Comparison of ENCODE assay signal across 19 mouse cellular contexts in genomic region chr17:83231357-83231756, GRCm38 (mm10). TPM values are rescaled to one million over a fixed set of nuclear protein-coding genes. Genes with fewer than 3 reads are reported as not detected.
DNase-seq lines count a peak whose midpoint lies in the region; ATAC-seq and TF ChIP-seq lines count a peak whose summit lies in the region.
"Had no signal": no experiment of that assay in that cellular context is flagged by ENCODE, and none has a peak within 500 bp of the region (broad histone marks: within the 10 kb centered on the region; RNA-seq: fewer than 3 reads in every experiment).

No protein-coding gene starts in this region.

- peak overlapping the region; percentile 63; the same call in 1 of the 2 replicates for H3K9ac ChIP-seq in heart, embryonic 12.5 days
- H3K9ac ChIP-seq in liver, embryonic 12.5 days: no peak overlapping the region
- peak overlapping the region; percentile 3; the same call in 1 of the 2 replicates for H3K9ac ChIP-seq in ES-E14 (ENCODE audit: insufficient read depth, low read depth, low read length, poor library complexity, severe bottlenecking)
- H3K9ac ChIP-seq: embryonic facial prominence, embryonic 15.5 days; forebrain, postnatal 0 days; hindbrain, embryonic 13.5 days had no signal

- H3K27ac ChIP-seq in heart, embryonic 12.5 days (ENCODE audit: poor library complexity, severe bottlenecking): no peak overlapping the region
- no peak overlapping the region for H3K27ac ChIP-seq in liver, embryonic 12.5 days
- no peak overlapping the region for H3K27ac ChIP-seq in ES-E14 (ENCODE audit: insufficient read depth, low read depth, low read length, poor library complexity, severe bottlenecking)
- H3K27ac ChIP-seq: embryonic facial prominence, embryonic 15.5 days; hindbrain, embryonic 13.5 days; left cerebral cortex, adult 2 months had no signal

- peak; percentile 65 for ATAC-seq in heart, embryonic 12.5 days (ENCODE audit: insufficient number of reproducible peaks, low FRiP score)
- no peak for ATAC-seq in liver, embryonic 12.5 days
- ATAC-seq: forebrain, postnatal 0 days had no signal

- peak overlapping the region; percentile 29 for H3K4me3 ChIP-seq in heart, embryonic 12.5 days
- no peak overlapping the region for H3K4me3 ChIP-seq in liver, embryonic 12.5 days
- peak overlapping the region; percentile 23 to 27; a peak in 3 of 4 replicates for H3K4me3 ChIP-seq in ES-E14 (ENCODE audit: insufficient read depth in 1 of 2, low read depth in 1 of 2, low read length in 2 of 2, poor library complexity in 1 of 2, severe bottlenecking in 1 of 2)
- H3K4me3 ChIP-seq: embryonic facial prominence, embryonic 15.5 days; hindbrain, embryonic 13.5 days; left cerebral cortex, adult 2 months; myocyte had no signal

- DNase-seq in heart, postnatal 10 days: no peak
- no peak for DNase-seq in liver
- DNase-seq in ES-E14 (ENCODE audit: low read depth, low spot score): no peak
- DNase-seq in lung, postnatal 4 days: peak; percentile 33 to 71
- DNase-seq in left cerebral cortex, postnatal 10 days (ENCODE audit: extremely low spot score in 1 of 2, low spot score in 2 of 2): no peak
- DNase-seq in left cerebral cortex, adult 11 months (ENCODE audit: low spot score): no peak
- DNase-seq: cerebellum, adult 11-12 months; forebrain, postnatal 0 days; kidney, adult 2 months; right cerebral cortex, adult 18-20 months; spleen, adult 18-20 months had no signal

- WGBS in heart, embryonic 12.5 days: 7% methylated on average over 11 of the region's 11 CpGs
- 35% methylated on average over 11 of the region's 11 CpGs for WGBS in liver, embryonic 12.5 days (ENCODE audit: insufficient replicate concordance)

- intact Hi-C loops in heart, postnatal 10 days (cut with DNase I): no loop called here
- intact Hi-C loops in left cerebral cortex, postnatal 10 days (cut with DNase I): no loop called here

- no peaks in the 10 kb centered on the region for H3K27me3 ChIP-seq in heart, embryonic 12.5 days (replicated peaks)
- H3K27me3 ChIP-seq in liver, embryonic 12.5 days (replicated peaks): 0 out of 2 replicates have a peak, but pooled peaks cover 9% of the 10 kb centered on the region

- H3K9me3 ChIP-seq in heart, embryonic 12.5 days (replicated peaks): no peaks in the 10 kb centered on the region
- H3K9me3 ChIP-seq in liver, embryonic 12.5 days (replicated peaks): no peaks in the 10 kb centered on the region
- no peaks in the 10 kb centered on the region for H3K9me3 ChIP-seq in ES-E14 (ENCODE audit: control insufficient read depth, insufficient read depth, low read depth, low read length)
- H3K9me3 ChIP-seq: embryonic facial prominence, embryonic 15.5 days; hindbrain, embryonic 13.5 days had no signal

- H3K4me1 ChIP-seq in heart, embryonic 12.5 days (replicated peaks): peaks cover 21% of the 10 kb centered on the region
- no peaks in the 10 kb centered on the region for H3K4me1 ChIP-seq in liver, embryonic 12.5 days
- H3K4me1 ChIP-seq in ES-E14 (ENCODE audit: control insufficient read depth in 2 of 2, insufficient read depth in 2 of 2, low read length in 2 of 2, poor library complexity in 1 of 2): peaks cover 0 to 3% of the 10 kb centered on the region in 2 experiments; a peak in 1 of 4 replicates

- in situ Hi-C loops in ES-E14 (cut with MboI; ENCODE audit: low sequenced_read_pairs in 2 of 2, unreplicated experiment in 2 of 2): no loop called here

- H3K36me3 ChIP-seq in heart, embryonic 12.5 days: peaks cover 13% of the 10 kb centered on the region
- no peaks in the 10 kb centered on the region for H3K36me3 ChIP-seq in liver, embryonic 12.5 days
- H3K36me3 ChIP-seq in ES-E14 (ENCODE audit: control insufficient read depth, insufficient read depth, low read length, poor library complexity, severe bottlenecking): no peaks in the 10 kb centered on the region
- H3K36me3 ChIP-seq: embryonic facial prominence, embryonic 15.5 days; hindbrain, embryonic 13.5 days had no signal

- H3K4me2 ChIP-seq in heart, embryonic 12.5 days: peak overlapping the region; percentile 61
- peak overlapping the region; percentile 24; the same call in 1 of the 2 replicates for H3K4me2 ChIP-seq in liver, embryonic 12.5 days
- H3K4me2 ChIP-seq: embryonic facial prominence, embryonic 15.5 days; hindbrain, embryonic 13.5 days had no signal

TF ChIP-seq in ES-E14, 5 proteins besides CTCF, POLR2A, EP300 and RAD21:
- no peak for TF ChIP-seq HCFC1 (IDR thresholded peaks at IDR 0.05; ENCODE audit: borderline replicate concordance, insufficient read depth, low read length)
- TF ChIP-seq CHD2 (IDR thresholded peaks at IDR 0.05; ENCODE audit: low read depth, low read length): no peak
- no peak for TF ChIP-seq ZNF384 (IDR thresholded peaks at IDR 0.05; ENCODE audit: low read depth, low read length)
- no peak for TF ChIP-seq ZC3H11A (IDR thresholded peaks at IDR 0.05; ENCODE audit: borderline replicate concordance, low read depth, low read length)
- no peak for TF ChIP-seq MAFK (IDR thresholded peaks at IDR 0.05; ENCODE audit: insufficient read depth, low read depth, low read length)

RNA-seq across cellular contexts. Expression of gene Pkdcc, which starts 16.3 kb away (rescaled TPM):
- 13.5 and 13.9 TPM in 2 replicates for polyA plus RNA-seq in heart, embryonic 12.5 days (2016; fragmentation: Nextera tagmentation; extraction: Ambion mirVana)
- 10 to 100 TPM; 46.5 to 50.4 TPM for total RNA-seq in heart, postnatal 10 days (2021)
- 7.5 and 7.7 TPM in 2 replicates for polyA plus RNA-seq in liver, embryonic 12.5 days (2016; fragmentation: Nextera tagmentation; extraction: Ambion mirVana)
- 39.0 and 39.1 TPM in 2 replicates for total RNA-seq in ES-E14 (2012; rRNA removed)
- 10 to 100 TPM; 16.7 to 19.8 TPM for total RNA-seq in left cerebral cortex, postnatal 10 days (2021)
- total RNA-seq: common myeloid progenitor, adult 5-6 weeks; MEL had no signal

Comparison
In these comparisons a context has a peak if more than half of its experiments do, and no peak if none do; other contexts are left out.
1. DNase-seq: peak in lung, postnatal 4 days (2 of 2); none in heart, postnatal 10 days (0 of 2), liver (single experiment), ES-E14 (single experiment), left cerebral cortex, postnatal 10 days (0 of 2) and left cerebral cortex, adult 11 months (single experiment).